In the genomic region with DNA sequence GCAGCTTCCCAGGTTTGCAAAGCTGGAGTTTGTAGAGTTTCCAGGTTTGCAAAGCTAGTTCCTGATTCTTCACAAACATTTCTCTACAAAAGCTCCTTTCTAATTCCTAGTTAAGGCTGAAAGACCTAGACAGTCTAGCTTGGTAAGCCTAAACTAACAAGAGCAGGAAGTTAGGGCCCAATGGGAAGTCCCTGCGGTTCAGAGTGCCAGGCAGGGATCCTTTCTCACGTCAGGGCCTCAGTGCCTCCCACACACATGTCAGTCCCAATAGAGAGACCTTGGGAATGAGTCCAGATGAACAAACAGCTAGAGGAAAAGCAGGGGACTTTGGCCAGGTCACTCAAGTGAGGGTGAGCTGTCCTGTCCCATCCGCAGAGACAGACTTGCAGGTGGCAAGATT, we compare ENCODE assay signal across 13 mouse cellular contexts. TPM values are rescaled to one million over a fixed set of nuclear protein-coding genes. Genes with fewer than 3 reads are reported as not detected.
DNase-seq lines count a peak whose midpoint lies in the region; ATAC-seq lines count a peak whose summit lies in the region.
"Had no signal": no experiment of that assay in that cellular context is flagged by ENCODE, and none has a peak within 500 bp of the region (broad histone marks: within the 10 kb centered on the region; RNA-seq: fewer than 3 reads in every experiment).

No protein-coding gene starts in this region.

- H3K4me1 ChIP-seq in liver, embryonic 15.5 days (replicated peaks), result 0 out of 2 replicates have a peak, but pooled peaks cover 9% of the 10 kb centered on the region
- H3K4me1 ChIP-seq in hindbrain, embryonic 11.5 days (replicated peaks; ENCODE audit: control insufficient read depth, insufficient read depth, low read length), result no peaks in the 10 kb centered on the region

- no peaks in the 10 kb centered on the region for H3K27me3 ChIP-seq in liver, embryonic 15.5 days
- no peaks in the 10 kb centered on the region for H3K27me3 ChIP-seq in hindbrain, embryonic 11.5 days (ENCODE audit: control insufficient read depth, insufficient read depth, low read length)

- peak; percentile 87 for ATAC-seq in liver, embryonic 15.5 days (ENCODE audit: insufficient read depth)
- ATAC-seq in hindbrain, embryonic 11.5 days (ENCODE audit: low FRiP score), result no peak

- no peaks in the 10 kb centered on the region for H3K36me3 ChIP-seq in liver, embryonic 15.5 days (replicated peaks)
- H3K36me3 ChIP-seq in hindbrain, embryonic 11.5 days (ENCODE audit: control insufficient read depth, insufficient read depth, low read length), result no peaks in the 10 kb centered on the region

- WGBS in liver, embryonic 15.5 days (ENCODE audit: insufficient replicate concordance), result 34% methylated on average over 3 of the region's 3 CpGs
- 71% methylated on average over 3 of the region's 3 CpGs for WGBS in hindbrain, embryonic 11.5 days

- no peak overlapping the region for H3K4me3 ChIP-seq in liver, embryonic 15.5 days (replicated peaks)
- no peak overlapping the region for H3K4me3 ChIP-seq in hindbrain, embryonic 11.5 days (ENCODE audit: low read depth, low read length)

- peak overlapping the region; percentile 51; the same call in 1 of the 2 replicates for H3K27ac ChIP-seq in liver, embryonic 15.5 days (replicated peaks)
- H3K27ac ChIP-seq in hindbrain, embryonic 11.5 days (ENCODE audit: low read depth, low read length), result no peak overlapping the region
- H3K27ac ChIP-seq: macrophage had no signal

- H3K4me2 ChIP-seq in liver, embryonic 15.5 days, result no peak overlapping the region
- no peak overlapping the region for H3K4me2 ChIP-seq in hindbrain, embryonic 11.5 days (replicated peaks; ENCODE audit: low read depth, low read length)

- peak; percentile 51 to 79 for DNase-seq in adrenal gland, adult (ENCODE audit: inconsistent age in 2 of 2, low spot score in 1 of 2)
- DNase-seq in adrenal gland, adult 18-20 months (ENCODE audit: low spot score in 2 of 2), result no peak
- peak; percentile 40 for DNase-seq in testis, postnatal 10 days (ENCODE audit: low spot score)
- no peak for DNase-seq in testis, postnatal 14 days (ENCODE audit: low spot score)
- no peak for DNase-seq in hindbrain, embryonic 11.5 days (ENCODE audit: low spot score)
- no peak for DNase-seq in thymus, postnatal 4 days
- DNase-seq in heart, postnatal 14 days, result no peak

- intact Hi-C loops in heart, postnatal 14 days (cut with DNase I), result no loop called here

- no peak overlapping the region for H3K9ac ChIP-seq in liver, embryonic 15.5 days
- H3K9ac ChIP-seq in hindbrain, embryonic 11.5 days (ENCODE audit: low read depth, low read length), result no peak overlapping the region

- no peaks in the 10 kb centered on the region for H3K9me3 ChIP-seq in liver, embryonic 15.5 days (replicated peaks)
- H3K9me3 ChIP-seq in hindbrain, embryonic 11.5 days (ENCODE audit: control insufficient read depth, low read length), result no peaks in the 10 kb centered on the region

RNA-seq across cellular contexts. Expression of a gene that starts 1.3 kb away (rescaled TPM):
- total RNA-seq in adrenal gland, adult 18-20 months (2021), result under 1 TPM; 0.13 to 0.32 TPM
- 8.2 and 12.0 TPM in 2 replicates for polyA plus RNA-seq in liver, embryonic 15.5 days (2015; fragmentation: Nextera tagmentation; extraction: Ambion mirVana)
- not detected in 2 replicates for polyA plus RNA-seq in hindbrain, embryonic 11.5 days (2014; fragmentation: Nextera tagmentation; extraction: Ambion mirVana)
- under 1 TPM in 1 of 2 experiments, not detected in 1; 0.22 TPM for total RNA-seq in heart, postnatal 14 days (2021)
- total RNA-seq: left cerebral cortex, postnatal 14 days had no signal
- polyA plus RNA-seq: embryonic facial prominence, embryonic 11.5 days had no signal

RNA-seq across cellular contexts. Expression of a gene that starts 32.0 kb away (rescaled TPM):
- 1 to 10 TPM; 3.4 to 4.2 TPM for total RNA-seq in adrenal gland, adult 18-20 months (2021)
- polyA plus RNA-seq in liver, embryonic 15.5 days (2015; fragmentation: Nextera tagmentation; extraction: Ambion mirVana), result 7.6 and 8.1 TPM in 2 replicates
- polyA plus RNA-seq in hindbrain, embryonic 11.5 days (2014; fragmentation: Nextera tagmentation; extraction: Ambion mirVana), result 0.45 and 0.46 TPM in 2 replicates
- total RNA-seq in heart, postnatal 14 days (2021), result 1 to 10 TPM in 1 of 2 experiments, under 1 TPM in 1; 0.65 to 2.7 TPM

RNA-seq across cellular contexts. Expression of a gene that starts 44.3 kb away (rescaled TPM):
- not detected for total RNA-seq in adrenal gland, adult 18-20 months (2021)
- polyA plus RNA-seq in liver, embryonic 15.5 days (2015; fragmentation: Nextera tagmentation; extraction: Ambion mirVana), result not detected in 2 replicates
- polyA plus RNA-seq in hindbrain, embryonic 11.5 days (2014; fragmentation: Nextera tagmentation; extraction: Ambion mirVana), result not detected in 2 replicates
- total RNA-seq in heart, postnatal 14 days (2021), result not detected
- total RNA-seq: heart, adult 8-10 months; left cerebral cortex, postnatal 14 days had no signal
- polyA plus RNA-seq: embryonic facial prominence, embryonic 11.5 days; macrophage; urinary bladder, adult 2 months had no signal

RNA-seq across cellular contexts. Expression of a gene that starts 58.6 kb away (rescaled TPM):
- not detected for total RNA-seq in adrenal gland, adult 18-20 months (2021)
- polyA plus RNA-seq in liver, embryonic 15.5 days (2015; fragmentation: Nextera tagmentation; extraction: Ambion mirVana), result 0.13 TPM in 1 of 2 replicates, not detected in the other
- not detected in 2 replicates for polyA plus RNA-seq in hindbrain, embryonic 11.5 days (2014; fragmentation: Nextera tagmentation; extraction: Ambion mirVana)
- not detected for total RNA-seq in heart, postnatal 14 days (2021)
- total RNA-seq: heart, adult 8-10 months had no signal
- polyA plus RNA-seq: macrophage had no signal

Comparison
In these comparisons a context has a peak if more than half of its experiments do, and no peak if none do; other contexts are left out.
1. DNase-seq: peak in adrenal gland, adult (2 of 2) and testis, postnatal 10 days (single experiment); none in adrenal gland, adult 18-20 months (0 of 2), testis, postnatal 14 days (single experiment), hindbrain, embryonic 11.5 days (single experiment), thymus, postnatal 4 days (single experiment) and heart, postnatal 14 days (0 of 2).